Mouse (Mus musculus): ENCODE data around the gene Crebrf. TPM values are rescaled to one million over a fixed set of nuclear protein-coding genes. Genes with fewer than 3 reads are reported as not detected.

Gene Crebrf
- polyA plus RNA-seq, 1 experiment from 2014 or later: 2.5 TPM

- Histone ChIP-seq H3K4me1 (ENCODE audit: control insufficient read depth, insufficient read depth, low read length) (no peaks in the 10 kb centered on the region), H3K27ac (replicated peaks; ENCODE audit: low read depth, low read length) (no peak overlapping the region; the same call in 1 of the 2 replicates), H3K4me3 (ENCODE audit: low read depth, low read length) (no peak overlapping the region), H3K4me2 (ENCODE audit: low read depth, severe bottlenecking) (no peak overlapping the region), H3K27me3 (ENCODE audit: control insufficient read depth, insufficient read depth, low read length) (no peaks in the 10 kb centered on the region), H3K36me3 (ENCODE audit: control insufficient read depth, insufficient read depth, low read length) (no peaks in the 10 kb centered on the region), H3K9ac (ENCODE audit: low read length) (no peak overlapping the region), H3K9me3 (ENCODE audit: control insufficient read depth, low read length) (no peaks in the 10 kb centered on the region)
- DNase-seq (ENCODE audit: low spot score) (no peak), ATAC-seq (ENCODE audit: insufficient number of reproducible peaks, low FRiP score, low TSS enrichment, low read depth) (no peak)
- 66% methylated on average over 8 of the region's 8 CpGs for WGBS
Measured at GRCm38 (mm10) chr17:26688795-26689735, 26.4 kb upstream of the Crebrf start.

- Histone ChIP-seq H3K9ac (ENCODE audit: low read length) (no peak overlapping the region), H3K4me3 (ENCODE audit: low read depth, low read length) (no peak overlapping the region), H3K9me3 (ENCODE audit: control insufficient read depth, low read length) (no peaks in the 10 kb centered on the region), H3K4me1 (ENCODE audit: control insufficient read depth, insufficient read depth, low read length) (no peaks in the 10 kb centered on the region), H3K27ac (replicated peaks; ENCODE audit: low read depth, low read length) (no peak overlapping the region), H3K27me3 (ENCODE audit: control insufficient read depth, insufficient read depth, low read length) (no peaks in the 10 kb centered on the region), H3K4me2 (ENCODE audit: low read depth, severe bottlenecking) (no peak overlapping the region), H3K36me3 (ENCODE audit: control insufficient read depth, insufficient read depth, low read length) (no peaks in the 10 kb centered on the region)
- 96% methylated on average over 2 of the region's 2 CpGs for WGBS
- no peak for DNase-seq (ENCODE audit: low spot score)
- ATAC-seq (ENCODE audit: insufficient number of reproducible peaks, low FRiP score, low TSS enrichment, low read depth): no peak
Measured at GRCm38 (mm10) chr17:26689810-26690209, 25.6 kb upstream of the Crebrf start.

- no peaks in the 10 kb centered on the region for H3K27me3 ChIP-seq (ENCODE audit: control insufficient read depth, insufficient read depth, low read length)
- no peaks in the 10 kb centered on the region for H3K9me3 ChIP-seq (ENCODE audit: control insufficient read depth, low read length)
- H3K4me3 ChIP-seq (ENCODE audit: low read depth, low read length): no peak overlapping the region
- H3K4me2 ChIP-seq (ENCODE audit: low read depth, severe bottlenecking): no peak overlapping the region
- no peaks in the 10 kb centered on the region for H3K36me3 ChIP-seq (ENCODE audit: control insufficient read depth, insufficient read depth, low read length)
- no peak overlapping the region for H3K27ac ChIP-seq (replicated peaks; ENCODE audit: low read depth, low read length)
- DNase-seq (ENCODE audit: low spot score) (no peak), ATAC-seq (ENCODE audit: insufficient number of reproducible peaks, low FRiP score, low TSS enrichment, low read depth) (no peak)
- H3K9ac ChIP-seq (ENCODE audit: low read length): no peak overlapping the region
- no peaks in the 10 kb centered on the region for H3K4me1 ChIP-seq (ENCODE audit: control insufficient read depth, insufficient read depth, low read length)
- 82% methylated on average over 5 of the region's 5 CpGs for WGBS
Measured at GRCm38 (mm10) chr17:26690236-26690635, 25.2 kb upstream of the Crebrf start.

GRCm38 (mm10) chr17:26691110-26691509 lies 24.3 kb upstream of the Crebrf start:
- WGBS: 91% methylated on average over 7 of the region's 7 CpGs
- ATAC-seq (ENCODE audit: insufficient number of reproducible peaks, low FRiP score, low TSS enrichment, low read depth): no peak

GRCm38 (mm10) chr17:26693424-26693823 lies 22.0 kb upstream of the Crebrf start:
- no peaks in the 10 kb centered on the region for H3K27me3 ChIP-seq (ENCODE audit: control insufficient read depth, insufficient read depth, low read length)
- no peaks in the 10 kb centered on the region for H3K4me1 ChIP-seq (ENCODE audit: control insufficient read depth, insufficient read depth, low read length)
- no peaks in the 10 kb centered on the region; the same call in none of the 2 replicates for H3K36me3 ChIP-seq (ENCODE audit: control insufficient read depth, insufficient read depth, low read length)
- no peak overlapping the region for H3K4me3 ChIP-seq (ENCODE audit: low read depth, low read length)
- H3K9ac ChIP-seq (ENCODE audit: low read length): no peak overlapping the region
- H3K4me2 ChIP-seq (ENCODE audit: low read depth, severe bottlenecking): no peak overlapping the region
- no peak for DNase-seq (ENCODE audit: low spot score)
- H3K27ac ChIP-seq (replicated peaks; ENCODE audit: low read depth, low read length): no peak overlapping the region
- WGBS: 76% methylated on average over 7 of the region's 7 CpGs
- ATAC-seq (ENCODE audit: insufficient number of reproducible peaks, low FRiP score, low TSS enrichment, low read depth): no peak
- no peaks in the 10 kb centered on the region for H3K9me3 ChIP-seq (ENCODE audit: control insufficient read depth, low read length)

More at GRCm38 (mm10) chr17:26691110-26691509, 24.3 kb upstream of the Crebrf start:
- H3K4me3 ChIP-seq (ENCODE audit: low read depth, low read length): no peak overlapping the region
- no peaks in the 10 kb centered on the region for H3K27me3 ChIP-seq (ENCODE audit: control insufficient read depth, insufficient read depth, low read length)
- no peaks in the 10 kb centered on the region for H3K4me1 ChIP-seq (ENCODE audit: control insufficient read depth, insufficient read depth, low read length)
- no peak overlapping the region for H3K9ac ChIP-seq (ENCODE audit: low read length)
- no peak overlapping the region for H3K27ac ChIP-seq (replicated peaks; ENCODE audit: low read depth, low read length)
- no peaks in the 10 kb centered on the region; the same call in 1 of the 2 replicates for H3K36me3 ChIP-seq (ENCODE audit: control insufficient read depth, insufficient read depth, low read length)
- no peaks in the 10 kb centered on the region for H3K9me3 ChIP-seq (ENCODE audit: control insufficient read depth, low read length)
- no peak for DNase-seq (ENCODE audit: low spot score)
- H3K4me2 ChIP-seq (ENCODE audit: low read depth, severe bottlenecking): no peak overlapping the region

GRCm38 (mm10) chr17:26694171-26694570 lies 21.3 kb upstream of the Crebrf start:
- 77% methylated on average over 7 of the region's 7 CpGs for WGBS
- H3K36me3 ChIP-seq (ENCODE audit: control insufficient read depth, insufficient read depth, low read length): peaks cover under 1% of the 10 kb centered on the region
- H3K4me2 ChIP-seq (ENCODE audit: low read depth, severe bottlenecking): no peak overlapping the region
- H3K27ac ChIP-seq (replicated peaks; ENCODE audit: low read depth, low read length): no peak overlapping the region
- H3K4me1 ChIP-seq (ENCODE audit: control insufficient read depth, insufficient read depth, low read length): no peaks in the 10 kb centered on the region
- ATAC-seq (ENCODE audit: insufficient number of reproducible peaks, low FRiP score, low TSS enrichment, low read depth) (no peak), DNase-seq (ENCODE audit: low spot score) (no peak)
- no peaks in the 10 kb centered on the region for H3K27me3 ChIP-seq (ENCODE audit: control insufficient read depth, insufficient read depth, low read length)
- H3K4me3 ChIP-seq (ENCODE audit: low read depth, low read length): no peak overlapping the region
- H3K9me3 ChIP-seq (ENCODE audit: control insufficient read depth, low read length): no peaks in the 10 kb centered on the region
- H3K9ac ChIP-seq (ENCODE audit: low read length): no peak overlapping the region

- no peaks in the 10 kb centered on the region for H3K4me1 ChIP-seq (ENCODE audit: control insufficient read depth, insufficient read depth, low read length)
- WGBS: 94% methylated on average over 3 of the region's 3 CpGs
- H3K9ac ChIP-seq (ENCODE audit: low read length): no peak overlapping the region
- no peaks in the 10 kb centered on the region for H3K9me3 ChIP-seq (ENCODE audit: control insufficient read depth, low read length)
- no peak for DNase-seq (ENCODE audit: low spot score)
- ATAC-seq (ENCODE audit: insufficient number of reproducible peaks, low FRiP score, low TSS enrichment, low read depth): no peak
- no peak overlapping the region for H3K4me2 ChIP-seq (ENCODE audit: low read depth, severe bottlenecking)
- H3K36me3 ChIP-seq (ENCODE audit: control insufficient read depth, insufficient read depth, low read length): peaks cover 3% of the 10 kb centered on the region
- H3K27me3 ChIP-seq (ENCODE audit: control insufficient read depth, insufficient read depth, low read length): no peaks in the 10 kb centered on the region
- no peak overlapping the region for H3K27ac ChIP-seq (replicated peaks; ENCODE audit: low read depth, low read length)
- no peak overlapping the region for H3K4me3 ChIP-seq (ENCODE audit: low read depth, low read length)
Measured at GRCm38 (mm10) chr17:26695193-26695592, 20.3 kb upstream of the Crebrf start.

GRCm38 (mm10) chr17:26698846-26699245 lies 16.6 kb upstream of the Crebrf start:
- H3K27me3 ChIP-seq (ENCODE audit: control insufficient read depth, insufficient read depth, low read length): no peaks in the 10 kb centered on the region
- no peaks in the 10 kb centered on the region for H3K4me1 ChIP-seq (ENCODE audit: control insufficient read depth, insufficient read depth, low read length)
- H3K9me3 ChIP-seq (ENCODE audit: control insufficient read depth, low read length): no peaks in the 10 kb centered on the region
- H3K4me2 ChIP-seq (ENCODE audit: low read depth, severe bottlenecking): no peak overlapping the region
- no peak for ATAC-seq (ENCODE audit: insufficient number of reproducible peaks, low FRiP score, low TSS enrichment, low read depth)
- 93% methylated on average over 5 of the region's 5 CpGs for WGBS
- H3K36me3 ChIP-seq (ENCODE audit: control insufficient read depth, insufficient read depth, low read length): peaks cover 6% of the 10 kb centered on the region
- no peak overlapping the region for H3K4me3 ChIP-seq (ENCODE audit: low read depth, low read length)
- no peak for DNase-seq (ENCODE audit: low spot score)
- H3K9ac ChIP-seq (ENCODE audit: low read length): no peak overlapping the region
- no peak overlapping the region for H3K27ac ChIP-seq (replicated peaks; ENCODE audit: low read depth, low read length)
